Mouse (Mus musculus) midbrain, embryonic 11.5 days (tissue): ENCODE results near the gene Selenof. TPM values are rescaled to one million over a fixed set of nuclear protein-coding genes. Genes with fewer than 3 reads are reported as not detected.

ENCODE experiments used
- ATAC-seq: fragments of 200-750 bp; cut with Nextera tagmentation; 2 replicates; pipeline ENCODE4 v1.8.0; 2017; ENCODE audit warnings: moderate TSS enrichment, moderate library complexity; ENCODE audit not compliant: low FRiP score
- DNase-seq: peaks from one replicate; pipeline ENCODE4 v3.0.0; 2015; ENCODE audit warnings: low spot score; ENCODE audit errors: missing footprints
- H3K27ac ChIP-seq: fragments of 300-500 bp; sonication (generic); 2 replicates; pipeline ENCODE4 v1.5.1; 2014; ENCODE audit warnings: low read depth, low read length
- H3K27me3 ChIP-seq: fragments of 300-500 bp; sonication (generic); 2 replicates; pipeline ENCODE4 v1.6.1; 2014; ENCODE audit warnings: mild to moderate bottlenecking, low read length, moderate library complexity, mixed read lengths; ENCODE audit not compliant: control insufficient read depth, insufficient read depth
- H3K36me3 ChIP-seq: fragments of 300-500 bp; sonication (generic); 2 replicates; pipeline ENCODE4 v1.6.1; 2014; ENCODE audit warnings: mild to moderate bottlenecking, low read length, moderate library complexity, mixed read lengths; ENCODE audit not compliant: control insufficient read depth, insufficient read depth
- H3K4me1 ChIP-seq: fragments of 300-500 bp; sonication (generic); 2 replicates; pipeline ENCODE4 v1.6.1; 2014; ENCODE audit warnings: low read length; ENCODE audit not compliant: control insufficient read depth, insufficient read depth
- H3K4me2 ChIP-seq: fragments of 300-500 bp; sonication (generic); 2 replicates; pipeline ENCODE4 v1.6.1; 2014; ENCODE audit warnings: mild to moderate bottlenecking, moderate library complexity
- H3K4me3 ChIP-seq: fragments of 300-500 bp; sonication (generic); 2 replicates; pipeline ENCODE4 v1.5.1; 2014; ENCODE audit warnings: low read depth, low read length
- H3K9ac ChIP-seq: fragments of 300-500 bp; sonication (generic); 2 replicates; pipeline ENCODE4 v1.6.1; 2014; ENCODE audit warnings: low read length
- H3K9me3 ChIP-seq: fragments of 300-500 bp; sonication (generic); 2 replicates; pipeline ENCODE4 v1.6.1; 2016; ENCODE audit warnings: low read length; ENCODE audit not compliant: control insufficient read depth
- WGBS: fragments of 180-500 bp; shearing (Covaris S2); extraction: QIAGEN DNeasy Blood & Tissue Kit; methylation state at CpG from one replicate; pipeline ENCODE4 v1.1.7; 2014; 5-methylcytosine and 5-hydroxymethylcytosine counted together
- polyA plus RNA-seq: library from polyadenylated mRNA; unstranded; fragments of >200 nt; fragmentation: Nextera tagmentation; extraction: Ambion mirVana; gene quantifications from 2 replicates; pipeline ENCODE4 v1.2.1, GENCODE M21; 2014

Selenof gene
- polyA plus RNA-seq, 1 experiment from 2014 or later: 426 TPM

GRCm38 (mm10) chr3:144614698-144615097, 44.6 kb downstream of the Selenof start:
- Histone ChIP-seq H3K9me3 (no peaks in the 10 kb centered on the region; the same call in 1 of the 2 replicates), H3K4me1 (no peaks in the 10 kb centered on the region), H3K9ac (no peak overlapping the region), H3K27ac (no peak overlapping the region), H3K27me3 (no peaks in the 10 kb centered on the region), H3K36me3 (no peaks in the 10 kb centered on the region), H3K4me3 (no peak overlapping the region), H3K4me2 (no peak overlapping the region)
- DNase-seq: peak; percentile 80
- ATAC-seq: no peak
- WGBS: 82% methylated on average over 10 of the region's 10 CpGs

GRCm38 (mm10) chr3:144615459-144615858, 45.4 kb downstream of the Selenof start:
- no peak for ATAC-seq
- Histone ChIP-seq H3K4me1 (no peaks in the 10 kb centered on the region), H3K4me3 (no peak overlapping the region), H3K9me3 (no peaks in the 10 kb centered on the region; the same call in 1 of the 2 replicates), H3K4me2 (no peak overlapping the region), H3K27ac (no peak overlapping the region), H3K9ac (no peak overlapping the region), H3K36me3 (no peaks in the 10 kb centered on the region), H3K27me3 (no peaks in the 10 kb centered on the region)
- WGBS: 95% methylated on average over 9 of the region's 9 CpGs
- peak; percentile 31 for DNase-seq

- no peak overlapping the region for H3K4me3 ChIP-seq
- H3K36me3 ChIP-seq: no peaks in the 10 kb centered on the region
- DNase-seq (peak; percentile 97), ATAC-seq (peak; percentile 97)
- no peaks in the 10 kb centered on the region; the same call in 1 of the 2 replicates for H3K9me3 ChIP-seq
- 60% methylated on average over 8 of the region's 8 CpGs for WGBS
- no peaks in the 10 kb centered on the region for H3K4me1 ChIP-seq
- no peaks in the 10 kb centered on the region for H3K27me3 ChIP-seq
- H3K4me2 ChIP-seq: no peak overlapping the region
- H3K27ac ChIP-seq: no peak overlapping the region
- H3K9ac ChIP-seq: no peak overlapping the region
Observed at GRCm38 (mm10) chr3:144616654-144617425, 46.7 kb downstream of the Selenof start.

- ATAC-seq (no peak), DNase-seq (no peak)
- no peaks in the 10 kb centered on the region for H3K27me3 ChIP-seq
- H3K36me3 ChIP-seq: no peaks in the 10 kb centered on the region
- no peak overlapping the region for H3K4me2 ChIP-seq
- no peaks in the 10 kb centered on the region; the same call in 1 of the 2 replicates for H3K9me3 ChIP-seq
- no peaks in the 10 kb centered on the region for H3K4me1 ChIP-seq
- 91% methylated on average over 10 of the region's 10 CpGs for WGBS
- H3K9ac ChIP-seq: no peak overlapping the region
- no peak overlapping the region for H3K4me3 ChIP-seq
- H3K27ac ChIP-seq: no peak overlapping the region
Observed at GRCm38 (mm10) chr3:144617633-144618180, 47.6 kb downstream of the Selenof start.

- Histone ChIP-seq H3K4me3 (no peak overlapping the region), H3K4me1 (no peaks in the 10 kb centered on the region), H3K36me3 (no peaks in the 10 kb centered on the region), H3K9me3 (no peaks in the 10 kb centered on the region; the same call in 1 of the 2 replicates), H3K27ac (no peak overlapping the region), H3K9ac (no peak overlapping the region), H3K4me2 (no peak overlapping the region), H3K27me3 (no peaks in the 10 kb centered on the region)
- ATAC-seq: peak; percentile 76
- 87% methylated on average over 13 of the region's 13 CpGs for WGBS
- no peak for DNase-seq
Observed at GRCm38 (mm10) chr3:144622930-144623612, 53.0 kb downstream of the Selenof start.

- no peak for ATAC-seq
- no peak for DNase-seq
- 91% methylated on average over 5 of the region's 5 CpGs for WGBS
- Histone ChIP-seq H3K4me3 (no peak overlapping the region), H3K27me3 (no peaks in the 10 kb centered on the region), H3K9me3 (no peaks in the 10 kb centered on the region), H3K36me3 (no peaks in the 10 kb centered on the region), H3K9ac (no peak overlapping the region), H3K4me2 (no peak overlapping the region), H3K27ac (no peak overlapping the region), H3K4me1 (no peaks in the 10 kb centered on the region)
Observed at GRCm38 (mm10) chr3:144625691-144626090, 55.6 kb downstream of the Selenof start.

- H3K4me2 ChIP-seq: no peak overlapping the region
- no peak overlapping the region for H3K27ac ChIP-seq
- DNase-seq (no peak), ATAC-seq (no peak)
- WGBS: 78% methylated on average over 11 of the region's 11 CpGs
- H3K9ac ChIP-seq: no peak overlapping the region
- no peaks in the 10 kb centered on the region for H3K27me3 ChIP-seq
- no peaks in the 10 kb centered on the region for H3K9me3 ChIP-seq
- no peaks in the 10 kb centered on the region for H3K4me1 ChIP-seq
- no peak overlapping the region for H3K4me3 ChIP-seq
- H3K36me3 ChIP-seq: no peaks in the 10 kb centered on the region
Observed at GRCm38 (mm10) chr3:144628005-144628914, 58.2 kb downstream of the Selenof start.

GRCm38 (mm10) chr3:144628915-144629230, 58.8 kb downstream of the Selenof start:
- H3K36me3 ChIP-seq: no peaks in the 10 kb centered on the region
- H3K4me1 ChIP-seq: no peaks in the 10 kb centered on the region
- H3K27ac ChIP-seq: no peak overlapping the region
- no peak for DNase-seq
- H3K9ac ChIP-seq: no peak overlapping the region
- WGBS: 97% methylated on average over 3 of the region's 3 CpGs
- H3K27me3 ChIP-seq: no peaks in the 10 kb centered on the region
- H3K9me3 ChIP-seq: no peaks in the 10 kb centered on the region
- no peak overlapping the region for H3K4me3 ChIP-seq
- ATAC-seq: no peak
- H3K4me2 ChIP-seq: no peak overlapping the region
